Mouse (Mus musculus) midbrain, embryonic 12.5 days (tissue): ENCODE results near the gene Immp1l. TPM values are rescaled to one million over a fixed set of nuclear protein-coding genes. Genes with fewer than 3 reads are reported as not detected.

Experiments used
- microRNA-seq: library from miRNA; unstranded; fragments of <30 nt; microRNA quantifications from one replicate; pipeline ENCODE4, GENCODE M21; 2017
- polyA plus RNA-seq: library from polyadenylated mRNA; unstranded; fragments of >200 nt; fragmentation: Nextera tagmentation; extraction: Ambion mirVana; gene quantifications from 2 replicates; pipeline ENCODE4 v1.2.1, GENCODE M21; 2016

The Immp1l gene
- polyA plus RNA-seq, 1 experiment from 2014 or later: 103 TPM

Small RNA genes within 50 kb of the gene (microRNA-seq; reads per million reads assigned to microRNA genes)
- not detected for gene Gm22002

Other genes with a start within 250 kb of the Immp1l start
- gene Pax6, start 235.7 kb upstream of the Immp1l start, polyA plus RNA-seq: 21.5 and 74.8 TPM in 2 replicates
- gene Elp4, start 74 bp upstream of the Immp1l start, polyA plus RNA-seq: 48.5 and 55.2 TPM in 2 replicates
- gene Dnajc24, start 98.9 kb downstream of the Immp1l start, polyA plus RNA-seq: 49.6 and 52.2 TPM in 2 replicates